Mouse (Mus musculus): ENCODE results near the gene Gm45717. TPM values are rescaled to one million over a fixed set of nuclear protein-coding genes. Genes with fewer than 3 reads are reported as not detected.
A peak's percentile ranks its signal among the peaks of the same experiment; 100 is the strongest.
"Not testable (repeated sequence)": the region's sequence is repeated elsewhere in the genome, so short reads cannot be mapped to it uniquely, and the experiment has no call there.

Gene Gm45717
- polyA plus RNA-seq, 1 experiment from 2014 or later: not detected

GRCm38 (mm10) chr7:140971479-140972171, 15.9 kb upstream of the Gm45717 start:
- Histone ChIP-seq H3K36me3 (ENCODE audit: control insufficient read depth, insufficient read depth, low read length) (no peaks in the 10 kb centered on the region), H3K4me1 (ENCODE audit: control insufficient read depth, insufficient read depth, low read length) (peaks cover 12% of the 10 kb centered on the region; the same call in 1 of the 2 replicates), H3K9me3 (ENCODE audit: control insufficient read depth, low read length) (no peaks in the 10 kb centered on the region), H3K4me3 (ENCODE audit: low read depth, low read length) (no peak overlapping the region), H3K4me2 (no peak overlapping the region), H3K27me3 (ENCODE audit: control insufficient read depth, insufficient read depth, low read length) (no peaks in the 10 kb centered on the region; the same call in 1 of the 2 replicates), H3K9ac (ENCODE audit: low read length) (no peak overlapping the region), H3K27ac (ENCODE audit: low read depth, low read length) (no peak overlapping the region)
- ATAC-seq (ENCODE audit: low FRiP score) (no peak), DNase-seq (ENCODE audit: low spot score, missing footprints) (peak; percentile 67)
- 85% methylated on average over 8 of the region's 8 CpGs for WGBS

DNA sequence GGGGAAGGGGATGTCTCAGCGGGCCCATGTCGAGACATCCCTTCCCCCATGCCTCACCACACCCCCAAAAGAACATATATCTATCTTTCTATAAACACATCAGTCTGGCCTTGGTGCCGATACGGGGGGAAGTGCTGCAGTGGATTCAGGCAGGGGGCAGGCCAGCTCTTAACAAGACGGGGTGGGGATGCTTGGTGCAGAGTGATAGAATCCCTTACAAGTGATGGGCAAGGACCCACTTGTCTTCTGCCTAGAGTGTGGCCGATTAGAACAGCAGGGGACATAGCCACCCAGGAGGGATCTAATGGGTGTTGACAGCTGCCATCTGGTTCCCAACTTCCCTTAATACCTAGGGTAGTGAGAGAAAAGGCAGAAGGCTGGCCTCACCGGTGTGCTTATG, 15.2 kb upstream of the Gm45717 start:
- Histone ChIP-seq H3K9ac (ENCODE audit: low read length) (no peak overlapping the region), H3K4me3 (ENCODE audit: low read depth, low read length) (no peak overlapping the region), H3K4me2 (no peak overlapping the region), H3K9me3 (ENCODE audit: control insufficient read depth, low read length) (no peaks in the 10 kb centered on the region), H3K36me3 (ENCODE audit: control insufficient read depth, insufficient read depth, low read length) (no peaks in the 10 kb centered on the region), H3K27ac (ENCODE audit: low read depth, low read length) (no peak overlapping the region), H3K4me1 (ENCODE audit: control insufficient read depth, insufficient read depth, low read length) (peaks cover 12% of the 10 kb centered on the region; the same call in 1 of the 2 replicates), H3K27me3 (ENCODE audit: control insufficient read depth, insufficient read depth, low read length) (no peaks in the 10 kb centered on the region; the same call in 1 of the 2 replicates)
- WGBS: 50% methylated on average over 7 of the region's 7 CpGs
- DNase-seq (ENCODE audit: low spot score, missing footprints): peak; percentile 69
- ATAC-seq (ENCODE audit: low FRiP score): no peak

DNA sequence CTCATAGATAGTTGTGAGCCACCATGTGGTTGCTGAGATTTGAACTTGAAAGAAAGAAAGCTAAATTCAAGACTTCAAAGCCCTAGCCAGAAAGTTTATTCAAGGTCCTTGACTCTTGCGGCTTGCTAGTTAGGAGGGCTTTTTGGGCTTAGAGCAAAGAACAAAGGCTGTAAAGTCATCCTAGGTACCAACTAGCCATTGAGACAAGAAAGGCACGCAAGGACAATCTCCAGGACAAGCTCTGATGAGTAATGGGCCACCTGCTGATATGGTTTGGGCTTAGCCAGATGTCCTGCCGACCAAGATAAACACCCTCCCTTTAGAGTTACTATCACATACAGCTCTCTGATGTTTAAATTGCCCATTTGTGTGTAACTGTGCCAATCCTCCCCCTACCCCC, 13.0 kb upstream of the Gm45717 start:
- H3K4me1 ChIP-seq (ENCODE audit: control insufficient read depth, insufficient read depth, low read length); H3K9ac ChIP-seq (ENCODE audit: low read length); H3K27me3 ChIP-seq (ENCODE audit: control insufficient read depth, insufficient read depth, low read length); ATAC-seq (ENCODE audit: low FRiP score); H3K4me2 ChIP-seq; H3K36me3 ChIP-seq (ENCODE audit: control insufficient read depth, insufficient read depth, low read length); H3K9me3 ChIP-seq (ENCODE audit: control insufficient read depth, low read length); H3K4me3 ChIP-seq (ENCODE audit: low read depth, low read length); H3K27ac ChIP-seq (ENCODE audit: low read depth, low read length): not testable (repeated sequence)
- DNase-seq (ENCODE audit: low spot score, missing footprints): peak; percentile 28
- WGBS: 12% methylated on average over 3 of the region's 3 CpGs

DNA sequence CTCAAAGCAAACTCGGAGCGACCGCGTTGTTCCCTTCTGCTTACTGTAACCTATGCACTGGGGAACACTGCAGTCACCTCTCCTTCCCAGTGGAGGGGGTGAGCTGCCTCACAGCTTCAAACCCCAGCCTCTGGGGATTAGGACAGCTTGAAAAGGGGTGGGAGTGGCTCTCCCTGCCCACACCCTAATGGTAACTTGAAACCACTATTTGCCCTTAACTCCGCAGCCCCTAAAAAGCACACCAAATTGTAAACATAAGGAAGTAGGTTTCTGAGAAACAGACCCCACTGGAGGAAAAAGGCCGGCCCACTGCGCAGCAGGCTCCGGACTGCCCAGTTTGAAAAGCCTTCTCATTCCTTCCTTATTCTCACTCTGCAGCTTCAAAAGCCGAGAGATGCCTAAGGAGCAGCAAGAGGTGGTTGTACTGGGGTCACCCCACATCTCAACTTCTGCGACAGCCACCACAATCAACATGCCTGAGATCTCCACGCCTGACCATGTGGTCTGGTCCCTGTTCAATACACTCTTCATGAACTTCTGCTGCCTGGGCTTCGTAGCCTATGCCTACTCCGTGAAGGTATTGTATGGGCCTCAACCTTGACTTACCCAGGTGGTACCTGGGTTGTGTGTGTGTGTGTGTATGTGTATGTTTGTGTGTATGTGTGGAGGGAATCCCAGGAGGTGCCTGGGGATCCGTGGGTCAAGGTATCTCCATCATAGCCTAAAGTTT, 12.3 kb upstream of the Gm45717 start:
- Histone ChIP-seq H3K27me3 (ENCODE audit: control insufficient read depth, insufficient read depth, low read length) (no peaks in the 10 kb centered on the region), H3K4me2 (no peak overlapping the region; the same call in 1 of the 2 replicates), H3K4me3 (ENCODE audit: low read depth, low read length) (no peak overlapping the region), H3K9ac (ENCODE audit: low read length) (no peak overlapping the region), H3K27ac (ENCODE audit: low read depth, low read length) (no peak overlapping the region), H3K9me3 (ENCODE audit: control insufficient read depth, low read length) (no peaks in the 10 kb centered on the region), H3K4me1 (ENCODE audit: control insufficient read depth, insufficient read depth, low read length) (peaks cover 3% of the 10 kb centered on the region; the same call in 1 of the 2 replicates), H3K36me3 (ENCODE audit: control insufficient read depth, insufficient read depth, low read length) (no peaks in the 10 kb centered on the region)
- ATAC-seq (ENCODE audit: low FRiP score) (no peak), DNase-seq (ENCODE audit: low spot score, missing footprints) (peak; percentile 89)
- WGBS: 5% methylated on average over 14 of the region's 14 CpGs

DNA sequence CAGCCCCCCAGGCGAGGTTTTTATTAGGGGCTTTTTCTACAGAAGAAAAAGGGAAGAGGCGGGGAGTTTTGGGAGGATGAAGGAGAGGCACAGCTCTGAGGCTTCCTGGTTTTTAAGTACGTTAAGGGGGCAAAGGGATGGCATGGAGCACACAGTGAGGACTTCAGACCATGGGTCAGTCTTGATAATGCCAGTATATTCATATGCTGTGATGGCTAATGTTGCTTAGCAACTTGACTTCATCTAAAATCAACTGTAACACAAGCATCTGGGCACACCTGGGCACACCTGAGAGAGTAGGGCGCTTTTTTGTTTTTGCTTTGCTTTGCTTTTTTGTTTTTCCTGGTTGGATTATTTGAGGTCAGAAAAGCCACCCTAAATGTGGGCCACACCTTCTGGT, 11.2 kb upstream of the Gm45717 start, which contains the start of gene Ifitm1:
Ifitm1 (plus strand) TSS at position 301 of the 400 bp plus-strand sequence.
- DNase-seq (ENCODE audit: low spot score, missing footprints): peak; percentile 80
- Histone ChIP-seq H3K4me3 (ENCODE audit: low read depth, low read length) (no peak within 1 kb of the TSS), H3K9me3 (ENCODE audit: control insufficient read depth, low read length) (no peaks in the 10 kb centered on the region), H3K9ac (ENCODE audit: low read length) (no peak within 1 kb of the TSS), H3K27me3 (ENCODE audit: control insufficient read depth, insufficient read depth, low read length) (no peaks in the 10 kb centered on the region), H3K4me1 (ENCODE audit: control insufficient read depth, insufficient read depth, low read length) (peaks cover 3% of the 10 kb centered on the region; the same call in 1 of the 2 replicates), H3K27ac (ENCODE audit: low read depth, low read length) (no peak within 1 kb of the TSS), H3K36me3 (ENCODE audit: control insufficient read depth, insufficient read depth, low read length) (no peaks in the 10 kb centered on the region), H3K4me2 (no peak within 1 kb of the TSS; the same call in 1 of the 2 replicates)
- 87% methylated on average over 4 of the region's 4 CpGs for WGBS
- no peak for ATAC-seq (ENCODE audit: low FRiP score)

GRCm38 (mm10) chr7:140962733-140963132, 7.0 kb upstream of the Gm45717 start:
- Histone ChIP-seq H3K4me3 (ENCODE audit: low read depth, low read length) (no peak overlapping the region), H3K4me2 (no peak overlapping the region), H3K27ac (ENCODE audit: low read depth, low read length) (no peak overlapping the region), H3K27me3 (ENCODE audit: control insufficient read depth, insufficient read depth, low read length) (no peaks in the 10 kb centered on the region), H3K4me1 (ENCODE audit: control insufficient read depth, insufficient read depth, low read length) (peaks cover 4% of the 10 kb centered on the region; the same call in 1 of the 2 replicates), H3K9me3 (ENCODE audit: control insufficient read depth, low read length) (no peaks in the 10 kb centered on the region), H3K9ac (ENCODE audit: low read length) (no peak overlapping the region), H3K36me3 (ENCODE audit: control insufficient read depth, insufficient read depth, low read length) (no peaks in the 10 kb centered on the region)
- WGBS: 68% methylated on average over 2 of the region's 2 CpGs
- ATAC-seq (ENCODE audit: low FRiP score) (no peak), DNase-seq (ENCODE audit: low spot score, missing footprints) (no peak)

GRCm38 (mm10) chr7:140961416-140961815, 5.7 kb upstream of the Gm45717 start:
- Histone ChIP-seq H3K36me3 (ENCODE audit: control insufficient read depth, insufficient read depth, low read length) (no peaks in the 10 kb centered on the region), H3K4me1 (ENCODE audit: control insufficient read depth, insufficient read depth, low read length) (peaks cover 3% of the 10 kb centered on the region; the same call in 1 of the 2 replicates), H3K4me3 (ENCODE audit: low read depth, low read length) (no peak overlapping the region), H3K27me3 (ENCODE audit: control insufficient read depth, insufficient read depth, low read length) (no peaks in the 10 kb centered on the region), H3K27ac (ENCODE audit: low read depth, low read length) (no peak overlapping the region), H3K9ac (ENCODE audit: low read length) (no peak overlapping the region), H3K4me2 (no peak overlapping the region), H3K9me3 (ENCODE audit: control insufficient read depth, low read length) (no peaks in the 10 kb centered on the region)
- ATAC-seq (ENCODE audit: low FRiP score) (no peak), DNase-seq (ENCODE audit: low spot score, missing footprints) (peak; percentile 62)
- WGBS: 46% methylated on average over 2 of the region's 2 CpGs

DNA sequence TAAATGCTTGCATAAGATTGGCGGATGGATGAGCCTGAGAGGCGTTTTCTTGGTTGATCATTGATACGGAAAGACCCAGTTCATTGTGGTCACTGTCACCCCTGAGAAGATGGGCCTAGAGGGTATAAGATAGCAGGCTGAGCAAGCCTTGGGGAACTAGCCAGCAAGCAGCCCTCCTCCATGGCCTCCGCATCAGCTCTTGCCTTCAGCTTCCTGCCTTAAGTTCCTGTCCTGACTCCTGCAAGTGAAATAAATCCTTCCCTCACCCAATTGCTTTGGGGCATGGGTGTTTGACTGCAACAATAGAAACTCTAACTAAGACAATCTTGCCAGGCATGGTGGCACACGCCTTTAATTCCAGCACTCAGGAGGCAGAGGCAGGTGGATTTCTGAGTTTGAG, 4.3 kb upstream of the Gm45717 start:
- ATAC-seq (ENCODE audit: low FRiP score): no peak
- Histone ChIP-seq H3K9me3 (ENCODE audit: control insufficient read depth, low read length) (no peaks in the 10 kb centered on the region), H3K27ac (ENCODE audit: low read depth, low read length) (no peak overlapping the region), H3K36me3 (ENCODE audit: control insufficient read depth, insufficient read depth, low read length) (no peaks in the 10 kb centered on the region), H3K4me2 (no peak overlapping the region), H3K27me3 (ENCODE audit: control insufficient read depth, insufficient read depth, low read length) (no peaks in the 10 kb centered on the region; the same call in 1 of the 2 replicates), H3K9ac (ENCODE audit: low read length) (no peak overlapping the region), H3K4me1 (ENCODE audit: control insufficient read depth, insufficient read depth, low read length) (peaks cover 9% of the 10 kb centered on the region), H3K4me3 (ENCODE audit: low read depth, low read length) (no peak overlapping the region)
- DNase-seq (ENCODE audit: low spot score, missing footprints): peak; percentile 66
- WGBS: 58% methylated on average over 5 of the region's 5 CpGs
